Mouse (Mus musculus) limb, embryonic 14.5 days (tissue): ENCODE data around the gene Smpd4. TPM values are rescaled to one million over a fixed set of nuclear protein-coding genes. Genes with fewer than 3 reads are reported as not detected.

Experiments used
- ATAC-seq: fragments of 200-750 bp; cut with Nextera tagmentation; 2 replicates; pipeline ENCODE4 v1.8.0; 2017; ENCODE audit warnings: low read depth, moderate number of reproducible peaks, moderate TSS enrichment; ENCODE audit not compliant: low FRiP score
- DNase-seq: peaks from one replicate; pipeline ENCODE4 v3.0.0-alpha.2; 2015; ENCODE audit warnings: low spot score
- H3K27ac ChIP-seq: fragments of 300-500 bp; sonication (generic); replicated peaks from 2 replicates; pipeline ENCODE4 v1.5.1; 2014; ENCODE audit warnings: low read depth, mild to moderate bottlenecking, low read length, moderate library complexity, mixed read lengths
- H3K27me3 ChIP-seq: fragments of 300-500 bp; sonication (generic); 2 replicates; pipeline ENCODE4 v1.6.1; 2014; ENCODE audit warnings: low read length, mixed read lengths; ENCODE audit not compliant: control insufficient read depth, insufficient read depth
- H3K36me3 ChIP-seq: fragments of 300-500 bp; sonication (generic); 2 replicates; pipeline ENCODE4 v1.6.1; 2014; ENCODE audit warnings: mild to moderate bottlenecking, low read length, moderate library complexity, mixed read lengths; ENCODE audit not compliant: control insufficient read depth, insufficient read depth
- H3K4me1 ChIP-seq: fragments of 300-500 bp; sonication (generic); 2 replicates; pipeline ENCODE4 v1.6.1; 2014; ENCODE audit warnings: antibody characterized with exemption, low read length, mixed read lengths; ENCODE audit not compliant: control insufficient read depth, insufficient read depth
- H3K4me2 ChIP-seq: fragments of 300-500 bp; sonication (generic); replicated peaks from 2 replicates; pipeline ENCODE4 v1.6.1; 2014; ENCODE audit warnings: low read depth, mild to moderate bottlenecking, low read length, moderate library complexity; ENCODE audit not compliant: severe bottlenecking
- H3K4me3 ChIP-seq: fragments of 300-500 bp; sonication (generic); replicated peaks from 2 replicates; pipeline ENCODE4 v1.5.1; 2014; ENCODE audit warnings: low read length
- H3K9ac ChIP-seq: fragments of 300-500 bp; sonication (generic); 2 replicates; pipeline ENCODE4 v1.6.1; 2014; ENCODE audit warnings: mild to moderate bottlenecking, low read depth, low read length, moderate library complexity; ENCODE audit not compliant: severe bottlenecking
- H3K9me3 ChIP-seq: fragments of 300-500 bp; sonication (generic); 2 replicates; pipeline ENCODE4 v1.6.1; 2016; ENCODE audit warnings: low read length; ENCODE audit not compliant: control insufficient read depth
- POLR2A ChIP-seq: fragments of 200-500 bp; IDR thresholded peaks from 2 replicates; pipeline ENCODE4 v1.8.0; 2012; ENCODE audit warnings: inconsistent platforms, mild to moderate bottlenecking, moderate library complexity, borderline replicate concordance; ENCODE audit not compliant: insufficient read depth, insufficient read length; ENCODE audit errors: extremely low read depth
- WGBS: fragments of 180-500 bp; shearing (Covaris S2); extraction: QIAGEN DNeasy Blood & Tissue Kit; methylation state at CpG from one replicate; pipeline ENCODE4 v1.1.7; 2014; 5-methylcytosine and 5-hydroxymethylcytosine counted together
- polyA plus RNA-seq, 2 experiments: library from polyadenylated mRNA; depleted of rRNA in 1 of 2; stranded (reverse) in 1 of 2; unstranded in 1 of 2; fragments of >200 nt; fragmentation: Nextera tagmentation in 1 of 2; extraction: Ambion mirVana in 1 of 2; gene quantifications; 2 replicates each; pipeline versions ENCODE4 v1.2.1 to v1.2.3; 2012 to 2014

Gene Smpd4
- polyA plus RNA-seq (2012; rRNA removed) = 120 and 163 TPM in 2 replicates
- polyA plus RNA-seq (2014; fragmentation: Nextera tagmentation; extraction: Ambion mirVana) = 32.5 and 38.7 TPM in 2 replicates

DNA sequence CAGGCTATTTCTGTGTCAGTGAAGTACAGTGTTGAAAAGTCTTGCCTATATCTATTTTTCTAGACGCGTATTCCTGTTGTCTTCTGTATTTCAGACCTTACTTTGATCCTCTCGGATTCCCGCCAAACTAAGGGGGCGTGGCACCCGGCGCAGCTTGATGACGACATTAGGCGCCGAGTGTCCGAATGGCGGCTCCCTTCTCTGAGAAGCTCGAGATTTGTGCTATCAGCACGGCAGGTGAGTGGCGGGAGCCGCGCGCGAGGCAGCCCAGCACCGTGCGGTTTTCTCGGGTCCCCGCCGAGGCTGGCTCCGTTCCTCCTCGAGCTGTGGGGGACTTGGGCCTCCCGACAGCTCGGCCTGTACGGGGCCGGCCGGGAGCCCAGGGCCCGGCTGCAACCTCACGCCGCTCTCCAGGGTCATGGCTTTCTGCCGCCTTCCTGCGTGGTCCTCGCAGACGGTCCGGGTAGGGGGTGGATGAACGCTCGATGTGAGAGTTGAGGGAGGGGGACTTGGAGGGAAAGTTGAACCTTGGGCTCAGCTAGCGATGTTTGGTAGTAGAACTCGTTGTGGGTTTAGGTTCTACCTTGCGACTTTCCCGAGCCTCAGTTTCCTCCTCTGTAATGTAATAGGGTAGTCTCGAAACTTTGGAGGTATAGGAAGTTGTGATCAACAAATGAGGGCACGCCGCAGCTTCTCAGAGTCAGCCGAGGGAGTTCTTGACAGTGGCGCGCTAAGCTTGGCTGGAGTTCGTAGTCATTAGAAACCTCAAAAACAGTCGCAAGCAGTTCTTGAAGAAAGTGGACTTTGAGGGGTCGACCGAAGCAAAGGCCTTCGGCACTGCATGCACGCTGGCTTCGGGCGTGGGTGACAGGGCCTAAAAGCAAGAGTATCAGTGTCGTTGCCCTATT, at the start of gene Smpd4:
Gene Smpd4, plus strand, starts transcription at position 157 of the 908 bp plus-strand sequence.
- peak; percentile 88 for DNase-seq
- H3K4me2 ChIP-seq = peak within 1 kb of the TSS; percentile 54
- WGBS = 4% methylated on average over 60 of the region's 60 CpGs
- peaks cover 25% of the 10 kb centered on the region for H3K36me3 ChIP-seq
- peak within 1 kb of the TSS; percentile 80 for H3K4me3 ChIP-seq
- H3K9me3 ChIP-seq = no peaks in the 10 kb centered on the region
- peaks cover 6% of the 10 kb centered on the region; the same call in 1 of the 2 replicates for H3K4me1 ChIP-seq
- ATAC-seq = peak; percentile 69
- H3K27me3 ChIP-seq = no peaks in the 10 kb centered on the region
- TF ChIP-seq POLR2A = no peak
- H3K27ac ChIP-seq = 0 out of 2 replicates have a peak within 1 kb of the TSS, but pooled peaks have one; percentile 19
- peak within 1 kb of the TSS; percentile 79 for H3K9ac ChIP-seq

DNA sequence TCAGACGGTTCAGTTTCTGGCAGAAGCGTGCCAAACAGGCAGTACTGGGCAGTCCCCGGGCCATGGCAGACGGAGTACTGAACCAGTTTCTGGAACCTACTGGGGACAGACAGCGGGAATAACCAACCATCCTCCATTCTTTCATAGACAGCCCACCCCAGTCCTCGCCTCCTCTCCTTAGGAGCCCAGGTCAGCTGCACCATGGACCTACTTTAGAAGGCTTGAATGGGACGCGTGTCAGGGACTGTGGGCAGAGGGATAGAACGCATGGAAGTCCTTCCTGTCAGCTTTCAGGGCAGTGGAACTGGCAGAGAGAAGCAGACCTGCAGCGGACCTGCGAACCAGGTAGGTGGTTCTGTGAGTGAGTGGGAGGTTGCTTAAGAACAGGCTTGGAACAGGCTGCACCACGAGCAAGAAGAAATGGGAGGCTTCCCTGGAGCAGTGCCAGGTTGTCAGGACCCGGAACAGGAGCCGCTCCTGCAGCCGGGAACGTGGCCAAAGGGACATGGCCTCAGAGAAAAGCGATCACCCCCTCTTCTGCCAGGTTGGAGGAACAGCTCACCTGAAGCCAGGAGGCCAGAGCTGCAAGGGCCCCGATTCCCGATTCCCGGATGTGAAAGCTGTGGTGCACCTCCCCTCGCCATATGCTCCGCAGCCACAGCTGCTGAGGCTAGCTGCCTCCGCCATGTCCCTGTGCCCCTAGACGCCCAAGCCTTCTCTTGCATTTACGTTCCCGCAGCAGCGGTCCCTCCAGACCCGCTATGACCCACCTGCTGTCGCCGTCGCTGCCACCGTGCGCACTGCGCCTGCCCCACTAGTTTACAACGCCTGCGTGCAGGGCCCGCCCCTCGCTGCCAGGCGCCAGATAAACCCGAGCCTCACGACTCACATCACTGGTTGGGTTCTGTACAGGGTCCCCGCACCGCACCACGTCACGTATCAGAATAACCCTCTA, 43.0 kb upstream of the Smpd4 start:
- H3K4me3 ChIP-seq = peak overlapping the region; percentile 54
- DNase-seq (peak; percentile 45), ATAC-seq (peak; percentile 41; the same call in 1 of the 2 replicates)
- no peaks in the 10 kb centered on the region for H3K36me3 ChIP-seq
- H3K4me1 ChIP-seq = peaks cover 2% of the 10 kb centered on the region; the same call in 1 of the 2 replicates
- no peak overlapping the region for H3K27ac ChIP-seq
- H3K27me3 ChIP-seq = peaks cover 25% of the 10 kb centered on the region; the same call in 1 of the 2 replicates
- 14% methylated on average over 43 of the region's 45 CpGs for WGBS
- peak overlapping the region; percentile 87 for H3K4me2 ChIP-seq
- TF ChIP-seq POLR2A = no peak
- no peaks in the 10 kb centered on the region for H3K9me3 ChIP-seq
- H3K9ac ChIP-seq = peak overlapping the region; percentile 69

DNA sequence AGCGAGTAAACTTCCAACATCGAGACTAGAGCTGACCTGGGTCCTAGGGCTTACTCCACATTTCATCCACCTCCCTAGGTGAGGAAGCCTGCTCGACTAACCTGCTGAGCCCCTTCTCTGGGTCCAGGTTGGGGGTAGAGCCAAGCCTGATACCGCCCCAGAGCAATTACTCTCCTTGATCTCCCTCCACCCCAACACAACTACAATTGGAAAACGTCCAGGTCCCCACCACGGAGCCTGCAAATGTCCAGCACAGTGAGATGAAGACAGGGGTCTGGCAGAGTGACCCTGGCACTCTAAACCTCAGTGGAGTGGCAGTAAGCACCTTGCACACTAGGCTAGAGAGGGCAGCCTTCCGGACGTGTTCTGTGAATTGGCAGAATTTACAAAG, 42.3 kb upstream of the Smpd4 start:
- no peak for ATAC-seq
- Histone ChIP-seq H3K9ac (peak overlapping the region; percentile 69), H3K27me3 (peaks cover 25% of the 10 kb centered on the region; the same call in 1 of the 2 replicates), H3K4me3 (peak overlapping the region; percentile 54), H3K36me3 (no peaks in the 10 kb centered on the region), H3K4me2 (peak overlapping the region; percentile 87), H3K9me3 (no peaks in the 10 kb centered on the region), H3K27ac (no peak overlapping the region), H3K4me1 (peaks cover 2% of the 10 kb centered on the region; the same call in 1 of the 2 replicates)
- no peak for DNase-seq
- 13% methylated on average over 8 of the region's 8 CpGs for WGBS
- no peak for TF ChIP-seq POLR2A

DNA sequence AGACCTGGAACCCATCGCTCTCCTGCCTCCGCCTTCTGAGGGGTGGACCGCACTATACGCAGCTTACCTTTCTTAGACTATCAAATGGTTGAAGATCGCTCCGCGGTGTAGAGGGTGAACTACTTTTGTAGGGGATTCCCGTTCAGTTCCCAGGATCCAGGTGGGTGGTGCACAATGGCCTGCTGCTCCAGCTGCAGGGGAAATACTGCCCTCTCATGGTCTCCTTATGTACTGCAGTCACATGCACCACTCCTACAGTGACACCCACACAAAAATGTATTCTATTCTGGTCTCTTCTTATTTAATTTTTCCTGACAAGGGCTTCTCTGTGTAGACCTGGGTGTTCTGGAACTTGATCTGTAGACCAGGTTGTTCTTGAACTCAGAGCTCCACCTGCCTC, 36.1 kb upstream of the Smpd4 start, which contains the start of gene Slc7a4:
Gene Slc7a4, minus strand, starts transcription at position 151 of the 400 bp plus-strand sequence.
- WGBS = 21% methylated on average over 8 of the region's 8 CpGs
- Histone ChIP-seq H3K4me1 (no peaks in the 10 kb centered on the region), H3K27me3 (no peaks in the 10 kb centered on the region), H3K27ac (no peak within 1 kb of the TSS), H3K36me3 (no peaks in the 10 kb centered on the region), H3K4me3 (no peak within 1 kb of the TSS), H3K4me2 (no peak within 1 kb of the TSS), H3K9me3 (no peaks in the 10 kb centered on the region), H3K9ac (no peak within 1 kb of the TSS)
- TF ChIP-seq POLR2A = no peak
- no peak for DNase-seq
- no peak for ATAC-seq
